Mouse (Mus musculus) layer of hippocampus, adult 9-10 months (tissue): Measurements from ENCODE around the gene Pdia5.

Experiments
- DNase-seq: peaks from one replicate; pipeline ENCODE4 v3.0.0; 2022; ENCODE audit warnings: low spot score

The Pdia5 gene

DNA sequence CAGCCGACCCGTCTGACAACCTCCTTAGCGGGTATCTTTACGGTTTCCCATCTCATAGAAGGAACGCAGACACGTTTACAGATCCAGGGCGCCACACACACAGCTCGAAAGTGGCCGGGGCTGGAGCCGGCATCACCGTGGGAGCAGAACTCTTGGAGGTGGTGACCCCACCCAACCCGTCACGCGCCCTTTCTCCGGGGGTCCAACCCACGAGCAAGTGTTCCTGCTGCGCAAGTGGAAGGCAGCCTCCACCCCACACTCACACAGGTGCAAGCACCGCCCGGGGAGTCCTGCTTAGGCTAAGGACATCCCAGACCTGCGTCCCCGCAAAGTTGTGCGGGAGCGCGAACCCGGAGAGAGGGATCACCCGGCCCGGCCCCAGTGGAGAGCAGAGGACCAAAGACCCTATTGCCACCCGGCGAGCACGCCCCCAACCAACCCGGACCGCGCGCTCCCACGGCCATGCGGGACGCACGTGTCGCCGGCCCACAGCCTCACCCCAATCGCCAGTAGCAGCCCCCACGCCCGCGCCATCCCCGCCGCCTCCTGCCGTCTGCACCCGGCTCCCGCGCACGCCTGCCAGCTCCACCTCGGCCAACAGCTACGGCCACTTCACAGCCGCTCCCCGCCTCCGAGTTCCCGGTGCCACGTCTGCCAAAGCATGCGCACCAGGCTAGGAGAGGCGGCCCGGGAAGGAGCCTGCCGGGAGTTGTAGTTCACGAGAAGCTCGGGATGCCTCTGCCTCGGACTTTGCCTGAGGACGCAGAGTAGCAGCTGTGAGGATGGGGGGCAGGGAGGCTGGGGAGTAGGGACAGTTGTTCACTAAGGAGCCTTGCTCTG, at the start of gene Pdia5:
Gene Pdia5 (minus strand): TSS at position 643 of the 840 bp plus-strand sequence.
- DNase-seq = peak; percentile 65

DNA sequence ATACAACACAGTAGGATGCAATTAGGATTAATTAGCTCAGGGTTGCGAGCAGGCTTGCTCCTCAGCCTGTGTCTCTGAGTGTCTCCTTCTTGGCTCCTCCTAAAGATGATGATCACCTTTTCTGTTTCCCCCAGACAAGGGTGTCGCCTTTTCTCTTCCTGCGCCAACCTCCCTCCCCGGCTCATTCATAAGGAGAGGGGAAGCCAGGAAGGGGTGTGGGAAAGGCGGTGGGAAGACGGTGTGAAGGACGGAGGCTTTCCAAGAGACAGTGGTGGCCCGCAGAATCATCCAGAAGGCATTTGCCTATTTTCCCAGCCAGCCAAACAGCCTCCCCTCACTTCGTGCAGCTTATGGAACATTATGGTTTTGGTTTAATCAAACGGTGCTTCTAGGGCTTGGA, 48.4 kb upstream of the Pdia5 start:
- no peak for DNase-seq

DNA sequence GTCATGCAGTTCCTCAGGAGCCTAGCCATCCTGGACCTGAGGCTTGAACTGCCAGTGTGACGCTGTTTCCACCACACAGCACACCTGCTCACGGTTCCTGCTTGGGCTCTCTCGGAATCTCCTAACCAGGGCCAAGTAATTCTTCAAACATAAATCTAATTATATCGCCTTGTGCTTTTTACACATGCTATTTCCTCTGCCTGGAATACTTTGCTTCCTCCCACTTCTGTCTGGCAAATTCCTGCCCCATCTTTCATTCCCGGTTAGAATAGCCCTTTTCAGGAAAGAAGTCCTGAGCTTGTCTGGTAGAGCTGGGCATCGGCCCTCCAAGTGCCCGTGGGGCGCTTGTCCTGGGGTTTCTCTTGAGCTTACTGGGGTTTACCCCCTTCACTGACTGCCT, 47.0 kb upstream of the Pdia5 start:
- DNase-seq = no peak

DNA sequence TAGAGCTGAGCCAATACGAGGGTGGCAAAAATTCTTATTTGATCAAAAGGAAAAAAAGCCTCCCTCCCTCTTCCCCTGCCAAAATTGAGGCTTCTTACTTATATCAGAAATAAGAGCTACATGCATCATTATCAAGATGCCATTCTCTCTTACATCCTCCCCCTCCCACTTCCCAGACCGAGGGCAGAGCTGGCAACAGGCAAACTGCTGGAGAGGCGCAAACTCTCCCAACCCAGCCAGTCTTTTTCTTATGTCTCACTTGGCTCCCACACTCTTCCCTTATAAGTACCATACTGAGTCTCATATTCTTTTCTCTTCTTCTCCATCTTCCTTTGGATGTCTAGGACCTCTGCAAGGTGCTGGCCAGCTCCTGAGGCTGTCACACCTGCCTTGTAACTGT, 44.0 kb upstream of the Pdia5 start:
- no peak for DNase-seq

DNA sequence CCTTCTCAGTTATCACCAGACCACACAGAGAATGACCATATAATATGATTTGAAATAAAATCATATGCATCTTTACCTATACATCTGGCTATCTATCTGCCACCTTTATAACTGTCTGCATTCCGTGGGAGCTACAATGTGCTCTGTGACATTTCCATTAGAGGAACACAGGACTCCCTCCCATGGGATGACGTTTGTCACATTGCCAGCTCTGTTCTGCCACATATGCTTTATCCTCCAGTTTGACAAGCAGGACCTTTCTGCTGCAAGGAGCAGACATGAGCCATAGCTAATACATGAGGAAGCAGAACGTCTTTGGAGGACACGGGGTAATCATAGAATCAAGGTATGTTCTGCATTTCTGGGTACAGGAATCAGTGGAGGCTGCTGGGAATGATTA, 33.5 kb upstream of the Pdia5 start:
- no peak for DNase-seq

DNA sequence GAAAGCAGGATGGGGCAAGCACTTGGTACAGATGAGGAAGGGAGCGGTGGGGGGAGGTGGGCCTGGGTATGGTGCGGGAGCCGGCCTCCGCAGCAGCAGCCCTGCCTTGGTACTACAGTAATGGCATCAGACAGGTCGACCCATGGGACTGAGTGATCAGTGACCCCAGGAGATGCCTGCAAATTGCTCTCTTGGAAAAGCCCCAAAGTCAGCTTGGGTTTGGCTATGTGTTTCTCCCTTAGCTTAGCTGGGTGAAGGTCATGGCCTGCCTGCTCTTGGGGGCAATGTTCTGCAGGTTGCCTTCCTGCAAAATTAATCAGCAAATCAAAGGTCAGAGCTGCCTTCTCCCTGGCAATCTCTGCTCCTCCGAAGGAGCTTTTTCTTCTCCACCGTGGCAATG, 28.6 kb upstream of the Pdia5 start:
- DNase-seq = no peak

DNA sequence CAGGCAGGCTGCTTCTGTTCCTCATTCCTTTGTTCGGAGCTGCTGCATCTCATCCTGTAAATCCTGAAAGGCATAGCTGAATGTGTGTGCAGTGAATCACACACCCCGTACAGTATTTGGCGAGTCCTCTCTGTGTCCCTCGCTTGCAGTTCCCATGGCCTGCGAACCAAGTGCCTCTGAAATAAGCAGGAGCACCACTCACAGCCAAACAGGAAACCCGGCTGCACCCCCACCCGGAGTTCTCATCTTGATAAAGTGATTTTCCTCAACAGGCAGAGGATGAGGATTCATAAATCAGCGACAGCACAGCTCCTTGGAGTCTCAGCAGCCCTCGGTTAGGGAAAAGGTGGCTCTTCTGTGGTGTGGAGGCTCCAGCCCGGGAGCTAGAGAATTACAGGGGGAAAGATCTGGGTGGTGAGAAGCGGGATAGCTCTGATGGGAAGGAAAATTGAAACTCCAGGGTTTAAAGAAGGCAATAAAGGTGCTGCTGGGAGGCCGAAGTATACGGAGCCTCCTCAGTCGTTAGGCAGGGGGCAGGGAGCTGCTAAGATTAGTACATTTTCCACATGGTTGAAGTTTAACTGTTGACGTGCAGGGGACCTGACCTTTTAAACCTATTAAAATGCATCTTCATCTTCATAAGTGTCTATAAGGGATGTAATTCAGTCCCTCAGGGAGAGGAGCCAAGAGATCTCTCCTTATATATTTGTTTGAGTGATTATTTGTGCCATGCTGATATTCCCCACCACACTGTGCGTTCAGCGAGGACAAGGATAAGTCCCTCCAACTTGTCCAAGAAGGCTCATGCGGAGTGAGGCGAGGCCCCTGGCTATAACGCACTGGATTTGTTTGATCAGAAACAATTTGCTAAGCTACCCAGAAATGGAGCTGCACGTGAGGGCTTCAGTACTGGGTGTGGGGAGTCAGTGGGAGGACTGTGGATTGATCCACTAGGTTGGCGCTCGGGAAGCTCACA, 27.6 kb upstream of the Pdia5 start:
- no peak for DNase-seq

DNA sequence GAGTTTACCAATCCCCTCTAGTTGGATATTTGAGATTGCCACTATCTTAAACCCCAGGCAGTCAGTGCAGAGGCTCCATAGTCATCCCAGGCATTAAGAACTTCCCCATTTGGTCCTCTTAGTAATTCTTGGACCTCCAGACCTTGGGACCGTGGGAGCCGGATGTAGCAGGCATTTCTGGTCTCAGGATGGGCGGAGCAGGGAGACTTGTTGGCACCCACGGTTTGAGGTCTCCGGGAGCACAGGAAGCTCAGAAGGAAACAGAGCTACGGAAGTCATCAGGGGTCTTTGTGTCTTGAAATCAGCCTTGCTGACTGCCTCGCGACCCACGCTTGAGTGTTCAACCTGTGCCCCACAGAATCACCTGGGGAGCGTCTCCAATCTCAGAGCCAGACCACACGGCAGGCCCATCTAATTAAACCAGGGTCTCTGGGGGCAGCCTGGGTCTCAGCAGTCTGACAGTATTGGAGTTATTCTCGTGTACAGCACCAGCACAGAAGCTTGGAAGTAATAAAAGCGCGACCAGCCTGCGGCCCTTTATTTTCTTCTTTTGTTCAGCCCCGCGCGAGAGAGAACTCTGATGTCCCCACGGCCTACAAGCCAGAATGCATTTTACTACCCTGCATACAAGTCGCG, 25.4 kb upstream of the Pdia5 start:
- DNase-seq = no peak

DNA sequence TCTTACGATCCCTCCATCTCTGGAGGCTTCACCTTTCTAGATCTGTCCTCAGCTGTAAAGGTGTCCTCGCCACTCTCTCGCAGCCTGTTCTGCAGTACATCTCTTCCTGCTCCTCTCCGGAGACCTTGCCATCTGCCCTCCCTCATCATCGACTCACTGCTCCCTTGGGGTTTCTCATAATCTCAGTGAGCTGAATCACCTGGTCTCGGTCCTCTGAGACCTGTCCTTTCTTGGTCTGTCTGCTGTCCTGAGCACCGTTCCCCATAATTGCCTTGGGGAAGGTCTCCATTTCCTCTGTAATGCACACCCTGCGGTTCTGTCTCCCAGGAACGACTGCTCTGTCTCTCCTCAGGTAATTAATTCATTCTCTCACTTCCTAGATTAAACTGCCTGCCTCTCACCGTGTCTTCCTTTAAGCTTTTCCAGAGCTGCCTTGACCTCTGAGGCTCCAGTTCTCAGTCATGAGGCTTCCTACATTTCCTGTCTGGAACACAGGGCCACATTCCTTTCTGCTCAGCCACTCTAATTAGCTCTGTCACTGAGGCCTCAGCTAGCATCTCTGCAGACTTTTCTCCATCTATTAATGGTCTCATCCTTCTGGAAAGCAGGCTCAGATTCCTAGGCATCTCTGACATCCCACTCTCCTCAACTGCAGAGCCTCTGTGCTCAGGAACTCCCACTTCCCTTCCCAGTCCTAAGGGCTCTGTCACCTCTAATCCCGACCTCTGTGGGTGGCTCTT, 18.8 kb upstream of the Pdia5 start:
- no peak for DNase-seq

DNA sequence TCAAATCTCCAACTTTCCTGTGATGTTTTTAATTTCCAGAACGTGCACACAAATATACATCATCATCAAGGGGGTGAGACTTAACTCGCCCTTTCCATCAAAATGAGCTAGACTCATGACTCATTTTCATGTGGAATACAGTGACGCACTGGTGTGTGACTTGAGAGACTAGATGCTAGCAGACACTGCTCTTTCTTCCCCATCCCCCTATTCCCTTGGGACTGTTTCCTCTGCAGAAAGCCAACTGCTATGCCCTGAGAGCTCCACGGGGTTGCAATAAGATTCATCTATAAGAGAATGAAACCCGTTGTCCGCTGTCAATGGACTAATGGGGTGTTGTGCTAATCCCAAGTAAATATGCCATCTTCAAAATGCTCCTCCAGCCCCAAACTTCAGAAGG, 17.9 kb upstream of the Pdia5 start:
- DNase-seq = no peak

DNA sequence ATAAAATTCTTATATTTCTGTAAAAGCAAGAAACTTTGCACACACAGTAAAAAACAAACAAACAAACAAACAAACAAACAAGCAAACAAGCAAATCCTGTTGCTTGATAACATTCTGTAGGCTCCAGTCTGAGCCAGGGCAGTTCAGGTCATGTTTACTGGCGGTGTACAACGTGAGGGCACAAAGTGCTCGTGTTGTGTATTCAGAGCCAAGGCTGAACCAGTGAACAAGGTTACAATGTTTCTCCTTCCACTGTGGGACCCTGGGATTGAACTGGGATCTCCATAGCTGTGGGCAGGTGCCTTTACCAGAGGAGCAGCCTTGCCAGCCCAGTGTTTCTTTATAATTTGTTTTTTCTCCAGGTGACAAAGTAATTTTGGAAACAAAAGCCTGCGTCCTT, 15.1 kb upstream of the Pdia5 start:
- no peak for DNase-seq

DNA sequence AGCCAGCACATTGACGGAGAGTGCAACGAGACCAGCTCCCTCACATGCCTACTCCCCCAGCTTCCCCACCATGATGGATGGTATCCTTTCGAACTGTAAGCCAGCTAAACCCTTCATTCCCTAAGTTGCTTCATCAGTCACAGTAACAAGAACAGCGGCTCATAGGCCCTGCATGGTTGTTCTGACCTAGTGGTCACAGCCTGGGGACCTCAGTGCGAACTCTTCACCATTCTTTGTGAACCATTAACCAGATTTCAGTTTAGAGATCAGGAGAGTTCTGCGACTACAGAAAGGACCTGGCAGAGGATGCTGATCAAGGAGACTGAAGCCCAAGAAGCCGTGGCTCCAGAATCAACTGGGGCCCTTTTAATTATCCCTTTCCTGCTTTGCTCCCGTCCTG, 13.6 kb upstream of the Pdia5 start:
- no peak for DNase-seq

DNA sequence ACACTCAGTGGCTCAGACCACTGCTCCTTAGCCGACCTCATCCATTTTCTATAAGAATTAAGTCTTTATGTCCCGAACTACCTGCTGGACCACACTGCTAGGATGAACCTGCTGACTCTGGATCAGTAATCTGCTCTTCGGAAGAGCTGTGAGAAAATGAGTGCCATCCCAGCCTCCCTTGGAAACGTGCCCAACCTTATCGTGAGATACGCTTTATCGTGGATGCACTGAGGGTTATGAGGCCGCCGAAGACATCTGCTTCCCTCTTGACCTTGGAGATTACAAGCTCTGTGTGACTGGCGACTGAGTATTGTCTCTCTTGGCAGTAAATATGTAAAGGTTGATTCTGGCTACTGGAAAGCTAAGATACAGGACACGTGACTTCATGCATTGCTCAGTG, 11.8 kb upstream of the Pdia5 start:
- DNase-seq = no peak

DNA sequence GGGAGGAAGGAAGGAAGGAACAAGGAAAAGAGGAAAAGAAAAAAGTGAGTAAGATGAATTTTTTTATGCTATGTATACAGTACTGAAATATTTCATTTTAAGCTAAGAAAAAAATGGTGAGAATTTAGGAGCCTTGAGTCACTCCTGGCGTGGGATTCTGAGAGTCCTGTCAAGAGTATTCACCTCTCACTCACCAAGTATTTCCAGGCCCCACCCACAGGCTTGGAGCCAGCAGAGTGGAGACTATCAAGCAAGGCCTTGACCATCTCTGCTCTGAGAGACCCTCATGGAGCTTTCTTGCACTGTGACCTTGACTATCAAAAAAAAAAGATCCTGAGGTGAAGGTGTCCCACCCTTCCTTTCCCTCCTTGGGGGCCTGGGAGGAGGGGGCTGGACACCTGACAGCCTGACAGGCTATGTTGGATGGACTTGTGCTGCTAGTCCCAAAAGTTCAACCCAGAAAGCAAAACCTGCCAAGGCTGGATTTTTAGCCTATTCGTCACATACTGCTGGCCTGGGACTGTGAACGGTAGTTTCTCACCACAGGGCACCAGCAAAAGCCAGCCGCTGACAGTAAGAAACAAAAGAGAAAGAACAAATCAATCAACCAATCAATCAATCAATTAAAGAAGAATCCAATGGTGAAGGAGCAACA, 10.6 kb upstream of the Pdia5 start:
- no peak for DNase-seq

DNA sequence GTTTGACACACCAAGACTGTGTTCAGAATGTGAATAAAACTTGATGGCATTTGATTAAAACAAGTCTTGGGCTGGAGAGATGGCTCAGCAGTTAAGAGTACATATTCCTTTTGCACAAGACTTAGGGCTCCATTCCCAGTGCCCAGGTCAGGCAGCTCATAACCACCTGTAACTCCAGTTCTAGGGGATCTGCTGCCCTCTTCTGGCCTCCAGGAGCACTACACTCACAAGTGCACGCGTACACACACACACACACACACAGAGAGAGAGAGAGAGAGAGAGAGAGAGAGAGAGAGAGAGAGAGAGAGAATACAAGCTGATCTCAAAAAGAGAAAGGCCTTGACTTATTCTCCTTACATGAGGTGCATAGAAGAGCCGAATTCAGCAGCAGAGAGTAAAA, 9.7 kb upstream of the Pdia5 start:
- no peak for DNase-seq

DNA sequence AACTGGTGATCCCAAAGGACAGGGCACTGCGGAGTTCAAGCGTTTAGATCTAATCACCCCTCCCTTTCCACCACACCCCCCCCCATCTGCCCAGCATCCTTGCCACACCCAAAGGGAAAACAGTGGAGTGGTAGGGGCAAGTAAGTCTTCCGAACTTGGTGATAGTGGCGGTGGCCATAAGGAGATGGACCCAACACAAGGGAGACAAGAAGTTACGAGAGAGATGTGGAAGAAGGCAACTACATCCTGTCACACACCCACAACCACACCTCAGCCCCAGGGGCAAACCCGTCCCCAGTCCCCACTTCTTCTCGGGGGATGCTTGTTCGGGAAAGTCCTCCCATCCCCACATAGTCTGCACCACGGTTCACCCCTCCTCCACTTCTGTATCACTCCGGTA, 880 bp downstream of the Pdia5 start:
- DNase-seq = no peak

DNA sequence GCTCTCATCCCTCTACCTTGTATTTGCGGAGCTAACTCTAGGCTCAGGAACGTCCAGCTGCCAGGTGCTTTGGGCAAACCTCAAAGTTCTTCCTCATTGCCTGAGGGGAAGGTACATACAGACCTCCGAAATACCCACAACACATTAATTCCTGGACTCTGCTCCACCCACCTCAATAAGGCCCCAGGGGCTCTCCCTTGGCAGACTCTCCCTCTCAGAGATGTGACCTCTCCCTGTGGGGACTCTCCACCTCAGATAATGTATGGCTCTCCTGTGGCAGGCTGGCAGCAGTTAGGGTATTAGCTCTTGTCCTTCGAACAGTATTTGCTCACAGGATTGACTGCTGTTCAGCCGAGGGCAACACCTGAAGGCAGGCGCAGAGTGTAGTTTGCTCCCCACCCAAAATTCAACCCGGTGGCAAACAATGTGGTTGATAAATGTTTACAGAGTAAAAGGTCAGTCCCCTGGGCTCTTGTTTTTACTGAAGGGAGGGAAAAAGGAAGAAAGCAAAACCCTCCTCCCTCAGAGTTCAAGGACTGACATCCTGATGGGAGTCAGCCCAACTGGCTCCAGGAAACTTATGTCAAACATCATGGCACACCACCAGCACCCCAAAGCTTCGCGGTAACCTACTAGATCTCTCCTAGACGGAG, 1.5 kb downstream of the Pdia5 start:
- DNase-seq = no peak

DNA sequence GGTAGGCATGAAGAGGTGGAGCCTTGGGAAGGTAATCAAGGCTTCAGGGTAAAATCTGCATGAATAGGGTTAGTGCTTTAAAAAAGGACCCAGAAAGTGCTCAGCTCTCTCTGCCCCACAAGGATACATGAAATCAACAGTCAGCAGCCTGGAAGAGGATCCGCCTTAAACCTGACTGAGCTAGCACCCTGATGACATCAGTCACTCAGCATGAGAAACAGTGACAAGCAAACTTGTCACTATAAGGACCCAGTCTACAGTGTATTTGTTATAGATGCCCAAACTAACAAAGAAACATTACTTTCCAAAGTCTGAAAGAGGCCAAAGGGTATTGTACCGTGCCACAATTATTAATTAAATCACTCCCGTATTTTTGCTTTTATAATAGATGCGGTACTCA, 2.9 kb downstream of the Pdia5 start:
- DNase-seq = no peak

DNA sequence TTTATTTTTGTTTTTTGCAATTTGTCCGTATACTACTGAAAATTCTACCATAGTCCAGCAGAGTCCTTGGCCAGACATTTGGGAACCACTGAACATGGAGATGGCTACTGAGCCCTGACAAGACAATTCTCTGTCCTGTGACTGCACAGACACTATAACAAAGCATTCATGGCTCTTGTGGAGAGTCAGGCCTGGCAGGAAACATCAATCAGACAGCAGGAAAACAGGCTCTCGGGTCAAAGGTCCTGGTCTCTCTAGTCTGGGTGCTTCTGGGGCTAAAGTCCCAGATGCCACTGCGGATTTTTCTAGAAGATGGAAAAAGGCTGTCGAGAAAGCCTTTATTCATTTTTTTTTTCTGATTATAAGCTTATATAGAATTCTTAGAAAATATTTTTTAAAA, 3.6 kb downstream of the Pdia5 start:
- no peak for DNase-seq

DNA sequence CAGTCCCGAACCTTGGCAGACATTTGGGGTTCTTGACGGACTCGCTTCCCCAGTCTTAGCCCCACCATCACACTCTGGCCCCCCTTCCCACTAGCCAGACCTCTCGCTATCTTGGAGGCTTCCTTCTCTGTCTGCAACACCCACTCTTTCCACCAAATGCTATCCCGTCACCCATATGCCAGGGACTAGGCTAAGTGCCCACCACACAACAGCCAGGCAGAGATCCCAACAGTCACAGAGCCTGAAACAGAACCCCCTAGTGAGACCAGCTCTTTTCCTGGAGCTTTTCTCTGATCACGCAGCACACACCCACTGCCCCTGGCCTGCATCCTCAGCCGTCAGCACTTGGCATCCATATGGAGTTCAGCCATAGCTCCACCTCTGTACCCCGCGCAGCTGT, 5.0 kb downstream of the Pdia5 start:
- no peak for DNase-seq
